Mouse (Mus musculus) forebrain, embryonic 14.5 days (tissue): ENCODE results near the gene Ddx23. TPM values are rescaled to one million over a fixed set of nuclear protein-coding genes. Genes with fewer than 3 reads are reported as not detected.

Source experiments
- ATAC-seq: fragments of 200-750 bp; cut with Nextera tagmentation; 2 replicates; pipeline ENCODE4 v1.8.0; 2017; ENCODE audit warnings: mild to moderate bottlenecking, moderate library complexity
- DNase-seq: peaks from one replicate; pipeline ENCODE4 v3.0.0-alpha.2; 2015; ENCODE audit warnings: low spot score
- H3K27ac ChIP-seq: fragments of 300-500 bp; sonication (generic); 2 replicates; pipeline ENCODE4 v1.5.1; 2014; ENCODE audit warnings: low read depth, mild to moderate bottlenecking, control low read depth, low read length, moderate library complexity
- H3K27me3 ChIP-seq: fragments of 300-500 bp; sonication (generic); replicated peaks from 2 replicates; pipeline ENCODE4 v1.6.1; 2014; ENCODE audit warnings: low read length, control low read depth, mixed read lengths; ENCODE audit not compliant: control insufficient read depth, insufficient read depth
- H3K36me3 ChIP-seq: fragments of 300-500 bp; sonication (generic); 2 replicates; pipeline ENCODE4 v1.6.1; 2014; ENCODE audit warnings: low read length, control low read depth; ENCODE audit not compliant: control insufficient read depth, insufficient read depth
- H3K4me1 ChIP-seq: fragments of 300-500 bp; sonication (generic); 2 replicates; pipeline ENCODE4 v1.6.1; 2014; ENCODE audit warnings: antibody characterized with exemption, low read length, control low read depth; ENCODE audit not compliant: control insufficient read depth, insufficient read depth
- H3K4me2 ChIP-seq: fragments of 300-500 bp; sonication (generic); 2 replicates; pipeline ENCODE4 v1.6.1; 2014; ENCODE audit warnings: mild to moderate bottlenecking, control low read depth, low read length
- H3K4me3 ChIP-seq: fragments of 300-500 bp; sonication (generic); 2 replicates; pipeline ENCODE4 v1.5.1; 2014; ENCODE audit warnings: low read depth, low read length, control low read depth
- H3K9ac ChIP-seq: fragments of 300-500 bp; sonication (generic); 2 replicates; pipeline ENCODE4 v1.6.1; 2014; ENCODE audit warnings: mild to moderate bottlenecking, low read length, control low read depth, moderate library complexity
- H3K9me3 ChIP-seq: fragments of 300-500 bp; sonication (generic); replicated peaks from 2 replicates; pipeline ENCODE4 v1.6.1; 2016; ENCODE audit warnings: low read length, control low read depth, mixed read lengths; ENCODE audit not compliant: control insufficient read depth
- WGBS: fragments of 180-500 bp; shearing (Covaris S2); extraction: QIAGEN DNeasy Blood & Tissue Kit; methylation state at CpG from one replicate; pipeline ENCODE4 v1.1.7; 2014; 5-methylcytosine and 5-hydroxymethylcytosine counted together
- polyA plus RNA-seq: library from polyadenylated mRNA; unstranded; fragments of >200 nt; fragmentation: Nextera tagmentation; extraction: Ambion mirVana; gene quantifications from 2 replicates; pipeline ENCODE4 v1.2.1, GENCODE M21; 2014

Gene Ddx23
- polyA plus RNA-seq, 1 experiment from 2014 or later, result 18.2 TPM

- ATAC-seq (peak; percentile 1; the same call in 1 of the 2 replicates), DNase-seq (peak; percentile 67)
- WGBS, result under 1% methylated on average over 18 of the region's 18 CpGs
- Histone ChIP-seq H3K4me3 (peak overlapping the region; percentile 81), H3K27me3 (peaks cover 15% of the 10 kb centered on the region; the same call in 1 of the 2 replicates), H3K9me3 (no peaks in the 10 kb centered on the region), H3K36me3 (no peaks in the 10 kb centered on the region), H3K27ac (peak overlapping the region; percentile 69; the same call in 1 of the 2 replicates), H3K9ac (0 out of 2 replicates have a peak overlapping the region, but pooled peaks have one; percentile 95), H3K4me1 (peaks cover 28% of the 10 kb centered on the region), H3K4me2 (peak overlapping the region; percentile 87)
Observed at GRCm38 (mm10) chr15:98631493-98631892, 31.2 kb downstream of the Ddx23 start.

- ATAC-seq, result no peak
- no peak within 1 kb of the TSS for H3K9ac ChIP-seq
- 40% methylated on average over 4 of the region's 4 CpGs for WGBS
- peak within 1 kb of the TSS; percentile 81 for H3K4me3 ChIP-seq
- DNase-seq, result no peak
- H3K27ac ChIP-seq, result peak within 1 kb of the TSS; percentile 69; the same call in 1 of the 2 replicates
- H3K4me2 ChIP-seq, result peak within 1 kb of the TSS; percentile 87
- H3K4me1 ChIP-seq, result peaks cover 23% of the 10 kb centered on the region
- peaks cover 15% of the 10 kb centered on the region; the same call in 1 of the 2 replicates for H3K27me3 ChIP-seq
- no peaks in the 10 kb centered on the region for H3K36me3 ChIP-seq
- no peaks in the 10 kb centered on the region for H3K9me3 ChIP-seq
Observed at GRCm38 (mm10) chr15:98630540-98630939, 32.2 kb downstream of the Ddx23 start, which contains the start of gene Cacnb3. TSS of gene Cacnb3 (plus strand) at chr15:98630840.

- H3K4me1 ChIP-seq, result peaks cover 20% of the 10 kb centered on the region
- H3K4me2 ChIP-seq, result no peak overlapping the region
- ATAC-seq, result no peak
Observed at GRCm38 (mm10) chr15:98629464-98629863, 33.2 kb downstream of the Ddx23 start.

GRCm38 (mm10) chr15:98628589-98629254 lies 34.0 kb downstream of the Ddx23 start:
- H3K9me3 ChIP-seq, result no peaks in the 10 kb centered on the region
- H3K4me1 ChIP-seq, result peaks cover 17% of the 10 kb centered on the region
- peak; percentile 61 for DNase-seq
- H3K4me2 ChIP-seq, result peak overlapping the region; percentile 33
- 10% methylated on average over 20 of the region's 20 CpGs for WGBS
- peak overlapping the region; percentile 46; the same call in 1 of the 2 replicates for H3K9ac ChIP-seq
- peaks cover 15% of the 10 kb centered on the region; the same call in 1 of the 2 replicates for H3K27me3 ChIP-seq
- no peak for ATAC-seq
- H3K4me3 ChIP-seq, result no peak overlapping the region; the same call in 1 of the 2 replicates
- H3K36me3 ChIP-seq, result no peaks in the 10 kb centered on the region
- H3K27ac ChIP-seq, result peak overlapping the region; percentile 58; the same call in 1 of the 2 replicates

More at GRCm38 (mm10) chr15:98629464-98629863, 33.2 kb downstream of the Ddx23 start:
- Histone ChIP-seq H3K9ac (no peak overlapping the region), H3K36me3 (no peaks in the 10 kb centered on the region), H3K27me3 (peaks cover 15% of the 10 kb centered on the region; the same call in 1 of the 2 replicates), H3K27ac (no peak overlapping the region), H3K9me3 (no peaks in the 10 kb centered on the region), H3K4me3 (no peak overlapping the region)
- no peak for DNase-seq
- 63% methylated on average over 6 of the region's 6 CpGs for WGBS

GRCm38 (mm10) chr15:98626487-98627212 lies 36.0 kb downstream of the Ddx23 start:
- DNase-seq (no peak), ATAC-seq (no peak)
- no peak overlapping the region for H3K9ac ChIP-seq
- no peaks in the 10 kb centered on the region for H3K9me3 ChIP-seq
- no peak overlapping the region for H3K27ac ChIP-seq
- H3K36me3 ChIP-seq, result no peaks in the 10 kb centered on the region
- H3K4me1 ChIP-seq, result peaks cover 8% of the 10 kb centered on the region
- H3K4me3 ChIP-seq, result no peak overlapping the region
- WGBS, result 80% methylated on average over 7 of the region's 7 CpGs
- H3K4me2 ChIP-seq, result no peak overlapping the region
- peaks cover 15% of the 10 kb centered on the region; the same call in 1 of the 2 replicates for H3K27me3 ChIP-seq

- H3K4me3 ChIP-seq, result no peak overlapping the region
- no peaks in the 10 kb centered on the region for H3K36me3 ChIP-seq
- H3K4me2 ChIP-seq, result no peak overlapping the region
- no peak overlapping the region for H3K27ac ChIP-seq
- H3K27me3 ChIP-seq, result peaks cover 12% of the 10 kb centered on the region; the same call in 1 of the 2 replicates
- no peaks in the 10 kb centered on the region for H3K9me3 ChIP-seq
- no peak for ATAC-seq
- H3K9ac ChIP-seq, result no peak overlapping the region
- H3K4me1 ChIP-seq, result peaks cover 8% of the 10 kb centered on the region
- no peak for DNase-seq
- 30% methylated on average over 8 of the region's 8 CpGs for WGBS
Observed at GRCm38 (mm10) chr15:98626078-98626477, 36.6 kb downstream of the Ddx23 start.

GRCm38 (mm10) chr15:98623361-98623821 lies 39.3 kb downstream of the Ddx23 start:
- Histone ChIP-seq H3K9ac (no peak overlapping the region), H3K4me3 (no peak overlapping the region), H3K36me3 (no peaks in the 10 kb centered on the region), H3K4me2 (no peak overlapping the region), H3K4me1 (peaks cover under 1% of the 10 kb centered on the region), H3K9me3 (no peaks in the 10 kb centered on the region), H3K27me3 (no peaks in the 10 kb centered on the region), H3K27ac (no peak overlapping the region)
- DNase-seq (no peak), ATAC-seq (no peak)
- 61% methylated on average over 5 of the region's 5 CpGs for WGBS

GRCm38 (mm10) chr15:98622721-98623120 lies 40.0 kb downstream of the Ddx23 start:
- H3K36me3 ChIP-seq, result no peaks in the 10 kb centered on the region
- no peak overlapping the region for H3K4me3 ChIP-seq
- no peak overlapping the region for H3K4me2 ChIP-seq
- ATAC-seq, result no peak
- no peak for DNase-seq
- H3K9ac ChIP-seq, result no peak overlapping the region
- no peak overlapping the region for H3K27ac ChIP-seq
- 9% methylated on average over 6 of the region's 6 CpGs for WGBS
- H3K9me3 ChIP-seq, result no peaks in the 10 kb centered on the region
- no peaks in the 10 kb centered on the region for H3K27me3 ChIP-seq
- H3K4me1 ChIP-seq, result no peaks in the 10 kb centered on the region
